Mouse (Mus musculus): ENCODE data around the gene Tfpi2. TPM values are rescaled to one million over a fixed set of nuclear protein-coding genes. Genes with fewer than 3 reads are reported as not detected.

Gene Tfpi2
- total and polyA plus RNA-seq, 3 experiments = not detected

DNA sequence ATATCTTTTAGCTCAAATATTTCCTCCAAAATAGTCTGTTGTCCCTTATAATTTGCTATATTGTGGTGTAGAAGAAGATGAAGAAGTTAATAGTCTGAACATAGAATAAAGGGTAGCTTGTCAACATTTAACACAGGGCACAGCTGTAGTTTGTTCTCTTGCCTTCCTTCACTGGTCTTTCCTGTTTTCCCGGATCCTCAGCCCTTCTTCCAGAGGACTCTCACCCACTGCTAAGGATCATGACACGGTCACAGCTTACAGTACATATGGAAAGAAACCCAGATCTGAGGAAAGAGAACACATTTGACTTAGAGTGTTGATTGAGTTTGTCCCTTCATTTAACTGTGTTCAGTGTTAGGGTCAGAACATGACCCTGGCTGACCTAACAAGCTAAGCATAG, 53.7 kb downstream of the Tfpi2 start:
- Histone ChIP-seq H3K27me3 (ENCODE audit: insufficient read depth, low read length) (no peaks in the 10 kb centered on the region), H3K4me1 (ENCODE audit: insufficient read depth, low read depth, low read length) (no peaks in the 10 kb centered on the region), H3K9me3 (replicated peaks) (no peaks in the 10 kb centered on the region), H3K4me3 (ENCODE audit: low read depth, low read length) (no peak overlapping the region), H3K36me3 (replicated peaks) (no peaks in the 10 kb centered on the region)
- no peak for DNase-seq (ENCODE audit: low spot score)
- ATAC-seq (ENCODE audit: extremely low read depth, insufficient number of reproducible peaks, low FRiP score, poor library complexity, severe bottlenecking) = no peak
- no peak for TF ChIP-seq GATA1 (IDR thresholded peaks at IDR 0.05; ENCODE audit: borderline replicate concordance, low read length)
- no peak for TF ChIP-seq GATA2 (IDR thresholded peaks at IDR 0.05; ENCODE audit: borderline replicate concordance, low read depth, low read length)
- TF ChIP-seq TAL1 (conservative IDR thresholded peaks at IDR 0.05; ENCODE audit: low read depth, low read length) = no peak
- TF ChIP-seq CTCF (IDR thresholded peaks at IDR 0.05; ENCODE audit: low read depth, low read length) = no peak

DNA sequence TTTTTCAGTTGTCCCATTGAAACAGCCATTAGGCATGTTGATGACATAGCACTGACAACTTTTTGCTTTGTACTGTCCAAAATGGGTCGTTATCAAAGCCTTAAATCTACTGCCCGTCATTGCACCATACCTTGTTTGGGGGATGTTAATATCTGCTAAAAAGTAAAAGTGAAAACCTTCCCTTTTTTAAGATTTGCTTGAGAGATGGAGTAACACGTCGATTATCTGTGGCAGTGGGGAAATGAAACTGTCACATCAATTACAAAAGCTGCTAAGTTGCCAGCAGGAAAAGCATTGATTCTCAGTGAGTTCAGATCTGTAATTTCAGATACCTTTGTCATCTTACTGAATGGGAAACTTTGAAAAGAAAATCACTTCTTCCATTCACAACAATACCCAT, 62.6 kb downstream of the Tfpi2 start:
- no peak for DNase-seq (ENCODE audit: low spot score)
- H3K9me3 ChIP-seq (replicated peaks) = no peaks in the 10 kb centered on the region
- TF ChIP-seq POLR2AphosphoS5 (IDR thresholded peaks at IDR 0.05; ENCODE audit: insufficient replicate concordance, low read depth, low read length) = no peak
- TF ChIP-seq CTCF (IDR thresholded peaks at IDR 0.05; ENCODE audit: low read depth, low read length) = no peak
- TF ChIP-seq GATA1 (IDR thresholded peaks at IDR 0.05; ENCODE audit: borderline replicate concordance, low read length) = no peak
- TF ChIP-seq TAL1 (conservative IDR thresholded peaks at IDR 0.05; ENCODE audit: low read depth, low read length) = no peak
- no peak overlapping the region for H3K4me3 ChIP-seq (ENCODE audit: low read depth, low read length)
- ATAC-seq (ENCODE audit: extremely low read depth, insufficient number of reproducible peaks, low FRiP score, poor library complexity, severe bottlenecking) = no peak
- no peaks in the 10 kb centered on the region for H3K4me1 ChIP-seq (ENCODE audit: insufficient read depth, low read depth, low read length)
- no peaks in the 10 kb centered on the region for H3K36me3 ChIP-seq (replicated peaks)
- no peaks in the 10 kb centered on the region for H3K27me3 ChIP-seq (ENCODE audit: insufficient read depth, low read length)

DNA sequence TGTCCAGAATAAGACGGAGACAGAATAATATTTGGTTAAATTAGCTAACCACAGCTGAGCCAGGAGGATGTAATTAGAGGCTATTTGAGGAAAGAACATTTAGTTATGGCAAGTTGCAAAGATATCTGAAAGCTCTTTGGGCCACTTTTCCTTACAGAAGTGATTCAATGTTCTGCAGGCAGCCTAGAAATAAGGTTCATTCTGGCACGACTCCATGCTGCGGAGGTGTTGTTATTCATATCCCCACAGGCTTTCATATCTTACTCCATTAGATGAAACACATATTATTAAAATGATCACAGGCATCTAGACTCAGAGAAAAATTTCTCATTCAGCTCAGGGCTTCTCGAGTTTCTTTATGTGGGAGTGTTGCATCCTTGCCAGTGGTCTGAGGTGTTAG, 65.8 kb downstream of the Tfpi2 start:
- Histone ChIP-seq H3K4me3 (ENCODE audit: low read depth, low read length) (no peak overlapping the region), H3K27me3 (ENCODE audit: insufficient read depth, low read length) (no peaks in the 10 kb centered on the region), H3K36me3 (replicated peaks) (no peaks in the 10 kb centered on the region), H3K9me3 (replicated peaks) (no peaks in the 10 kb centered on the region), H3K4me1 (ENCODE audit: insufficient read depth, low read depth, low read length) (no peaks in the 10 kb centered on the region)
- ATAC-seq (ENCODE audit: extremely low read depth, insufficient number of reproducible peaks, low FRiP score, poor library complexity, severe bottlenecking) (no peak), DNase-seq (ENCODE audit: low spot score) (no peak)
- TF ChIP-seq TAL1 (conservative IDR thresholded peaks at IDR 0.05; ENCODE audit: low read depth, low read length) = no peak
- TF ChIP-seq POLR2AphosphoS5 (IDR thresholded peaks at IDR 0.05; ENCODE audit: insufficient replicate concordance, low read depth, low read length) = no peak
- no peak for TF ChIP-seq GATA2 (IDR thresholded peaks at IDR 0.05; ENCODE audit: borderline replicate concordance, low read depth, low read length)
- TF ChIP-seq GATA1 (IDR thresholded peaks at IDR 0.05; ENCODE audit: borderline replicate concordance, low read length) = no peak
- no peak for TF ChIP-seq CTCF (IDR thresholded peaks at IDR 0.05; ENCODE audit: low read depth, low read length)

DNA sequence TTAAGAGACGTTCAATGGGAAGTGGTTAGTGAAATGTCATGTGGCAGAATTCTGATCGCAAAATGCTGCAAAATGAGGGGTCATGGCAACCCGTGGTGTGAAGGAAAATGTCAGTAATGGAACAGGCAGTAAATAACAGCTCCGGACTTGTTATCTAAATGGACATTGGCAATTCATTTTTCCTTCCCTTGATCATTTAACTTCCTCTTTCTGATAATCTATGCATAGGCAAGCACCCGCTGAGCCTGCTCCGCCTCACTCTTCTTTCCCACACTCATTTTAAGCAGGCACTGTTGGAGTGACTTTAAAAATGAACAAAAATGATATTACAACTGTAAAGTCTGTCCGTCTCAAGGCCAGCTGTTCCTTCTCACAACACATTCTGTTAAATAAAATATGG, 72.7 kb downstream of the Tfpi2 start:
- H3K4me1 ChIP-seq (ENCODE audit: insufficient read depth, low read depth, low read length) = no peaks in the 10 kb centered on the region

More for the DNA sequence above, 72.7 kb downstream of the Tfpi2 start:
- DNase-seq (ENCODE audit: low spot score) (no peak), ATAC-seq (ENCODE audit: extremely low read depth, insufficient number of reproducible peaks, low FRiP score, poor library complexity, severe bottlenecking) (no peak; the same call in 1 of the 2 replicates)
- no peaks in the 10 kb centered on the region for H3K36me3 ChIP-seq (replicated peaks)
- TF ChIP-seq GATA2 (IDR thresholded peaks at IDR 0.05; ENCODE audit: borderline replicate concordance, low read depth, low read length) (no peak), GATA1 (IDR thresholded peaks at IDR 0.05; ENCODE audit: borderline replicate concordance, low read length) (no peak), TAL1 (conservative IDR thresholded peaks at IDR 0.05; ENCODE audit: low read depth, low read length) (no peak), POLR2AphosphoS5 (IDR thresholded peaks at IDR 0.05; ENCODE audit: insufficient replicate concordance, low read depth, low read length) (no peak), CTCF (IDR thresholded peaks at IDR 0.05; ENCODE audit: low read depth, low read length) (no peak)
- no peaks in the 10 kb centered on the region for H3K9me3 ChIP-seq (replicated peaks)
- no peaks in the 10 kb centered on the region for H3K27me3 ChIP-seq (ENCODE audit: insufficient read depth, low read length)
- no peak overlapping the region for H3K4me3 ChIP-seq (ENCODE audit: low read depth, low read length)

Other genes starting within 250 kb of the Tfpi2 start
- gene Calcr, start 224.2 kb downstream of the Tfpi2 start, total RNA-seq (2014; fragmentation: Nextera tagmentation) = not detected in 2 replicates
- not detected in 2 replicates for gene Calcr, start 224.2 kb downstream of the Tfpi2 start, total RNA-seq (2017)
- gene Calcr, start 224.2 kb downstream of the Tfpi2 start, polyA plus RNA-seq (2012) = not detected in 2 replicates
- gene Gngt1, start 4.9 kb upstream of the Tfpi2 start, total RNA-seq (2014; fragmentation: Nextera tagmentation) = not detected in 2 replicates
- gene Gngt1, start 4.9 kb upstream of the Tfpi2 start, total RNA-seq (2017) = 0.27 TPM in 1 of 2 replicates, not detected in the other
- not detected in 2 replicates for gene Gngt1, start 4.9 kb upstream of the Tfpi2 start, polyA plus RNA-seq (2012)
- gene Gng11, start 15.0 kb upstream of the Tfpi2 start, total RNA-seq (2014; fragmentation: Nextera tagmentation) = not detected in 2 replicates
- gene Gng11, start 15.0 kb upstream of the Tfpi2 start, total RNA-seq (2017) = not detected in 2 replicates
- gene Gng11, start 15.0 kb upstream of the Tfpi2 start, polyA plus RNA-seq (2012) = not detected in 2 replicates
- 36.1 and 47.4 TPM in 2 replicates for gene Bet1, start 98.1 kb upstream of the Tfpi2 start, total RNA-seq (2014; fragmentation: Nextera tagmentation)
- gene Bet1, start 98.1 kb upstream of the Tfpi2 start, total RNA-seq (2017) = 62.4 and 76.2 TPM in 2 replicates
- gene Bet1, start 98.1 kb upstream of the Tfpi2 start, polyA plus RNA-seq (2012) = 27.3 and 30.8 TPM in 2 replicates

Data from G1E (cell line).